Mouse (Mus musculus) embryo, embryonic 10.5 days (tissue): ENCODE data around the gene Chrm3.
"Not testable (repeated sequence)": the region's sequence is repeated elsewhere in the genome, so short reads cannot be mapped to it uniquely, and the experiment has no call there.

Experiments used
- DNase-seq: peaks from one replicate; pipeline ENCODE4 v3.0.0-alpha.2; 2015; ENCODE audit warnings: low spot score

The Chrm3 gene

DNA sequence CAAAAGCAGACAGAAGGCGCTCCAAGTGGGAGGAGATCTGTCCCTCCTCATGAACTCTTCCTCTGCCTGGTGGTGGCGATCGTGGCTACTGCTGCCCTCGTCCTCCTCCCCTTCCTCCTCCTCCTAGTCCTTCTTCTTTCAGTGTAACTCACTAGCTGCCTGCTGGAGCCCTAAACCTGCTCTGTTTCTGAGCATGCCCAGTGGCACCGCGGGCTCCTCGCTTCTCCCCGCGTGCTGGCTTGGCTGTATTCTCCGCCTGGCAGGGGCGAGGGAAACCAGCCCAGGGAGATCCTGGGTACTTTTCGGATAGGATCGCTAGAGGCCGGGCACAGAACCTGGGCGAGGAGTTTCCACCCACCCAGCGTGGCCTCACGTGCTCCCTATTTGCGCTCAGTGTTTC, at the start of gene Chrm3:
Gene Chrm3, minus strand, starts transcription at position 71 of the 400 bp plus-strand sequence.
- DNase-seq: peak; percentile 72

DNA sequence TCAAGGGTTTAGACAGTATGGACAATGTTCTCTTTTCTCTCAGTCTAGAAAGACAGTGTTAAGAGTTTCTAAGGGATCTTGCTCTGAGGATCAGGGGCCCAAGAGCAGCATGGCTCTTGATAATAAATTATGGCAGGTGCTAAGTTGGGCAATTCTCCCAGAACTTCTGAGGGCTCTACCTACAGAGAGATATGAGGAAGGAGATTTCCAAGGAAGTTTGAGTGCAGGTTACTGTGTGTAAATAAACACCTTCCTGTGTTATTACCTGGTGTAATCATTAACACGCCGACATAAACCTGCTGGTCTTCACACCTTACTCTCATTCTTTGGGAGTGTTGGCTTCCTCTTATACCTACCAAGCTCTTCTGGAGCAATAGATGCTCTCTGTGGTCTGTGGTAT, 33.7 kb upstream of the Chrm3 start:
- DNase-seq: no peak

DNA sequence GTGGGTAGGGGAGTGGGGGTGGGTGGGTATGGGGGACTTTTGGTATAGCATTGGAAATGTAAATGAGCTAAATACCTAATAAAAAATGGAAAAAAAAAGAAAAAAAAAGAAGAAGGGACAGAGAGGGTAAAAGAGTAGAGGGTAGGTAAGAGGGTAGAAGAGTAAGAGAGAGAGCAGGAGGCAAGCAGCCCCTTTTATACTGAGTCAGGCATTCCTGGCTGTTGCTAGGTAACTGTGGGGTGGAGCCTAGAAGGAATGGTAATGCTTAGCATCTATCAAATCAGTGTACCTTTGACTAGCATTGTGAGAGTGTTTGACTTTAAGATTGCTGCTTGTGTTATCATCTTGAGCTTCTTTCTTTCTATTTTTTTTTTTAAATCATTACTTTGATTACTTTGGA, 14.8 kb upstream of the Chrm3 start:
- not testable (repeated sequence) for DNase-seq

DNA sequence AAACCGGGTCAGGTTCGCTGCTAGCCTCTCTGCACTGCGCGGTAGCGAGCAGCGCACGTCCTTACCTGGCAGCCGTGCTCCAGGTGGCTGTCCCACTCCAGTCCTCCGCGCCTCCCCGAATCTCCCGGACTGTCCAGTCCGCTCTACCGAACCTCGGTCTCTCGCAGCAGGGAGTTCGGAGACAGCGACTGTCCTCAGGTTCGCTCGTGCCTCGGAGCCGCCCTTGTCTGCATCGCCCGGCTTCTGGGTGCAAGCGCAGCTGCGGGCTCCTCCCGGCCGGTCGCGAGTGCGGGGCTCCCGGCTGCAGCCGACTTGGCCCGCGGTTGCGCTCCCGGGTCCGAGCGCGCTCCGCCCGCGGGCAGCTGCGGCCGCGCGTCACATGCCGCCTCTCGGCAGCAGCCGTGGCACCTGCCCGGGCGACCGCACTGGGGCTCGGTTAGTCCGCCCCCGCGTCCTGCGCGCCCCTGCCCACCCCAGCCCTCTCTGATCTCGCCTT, 400 bp downstream of the Chrm3 start:
- DNase-seq: peak; percentile 37

DNA sequence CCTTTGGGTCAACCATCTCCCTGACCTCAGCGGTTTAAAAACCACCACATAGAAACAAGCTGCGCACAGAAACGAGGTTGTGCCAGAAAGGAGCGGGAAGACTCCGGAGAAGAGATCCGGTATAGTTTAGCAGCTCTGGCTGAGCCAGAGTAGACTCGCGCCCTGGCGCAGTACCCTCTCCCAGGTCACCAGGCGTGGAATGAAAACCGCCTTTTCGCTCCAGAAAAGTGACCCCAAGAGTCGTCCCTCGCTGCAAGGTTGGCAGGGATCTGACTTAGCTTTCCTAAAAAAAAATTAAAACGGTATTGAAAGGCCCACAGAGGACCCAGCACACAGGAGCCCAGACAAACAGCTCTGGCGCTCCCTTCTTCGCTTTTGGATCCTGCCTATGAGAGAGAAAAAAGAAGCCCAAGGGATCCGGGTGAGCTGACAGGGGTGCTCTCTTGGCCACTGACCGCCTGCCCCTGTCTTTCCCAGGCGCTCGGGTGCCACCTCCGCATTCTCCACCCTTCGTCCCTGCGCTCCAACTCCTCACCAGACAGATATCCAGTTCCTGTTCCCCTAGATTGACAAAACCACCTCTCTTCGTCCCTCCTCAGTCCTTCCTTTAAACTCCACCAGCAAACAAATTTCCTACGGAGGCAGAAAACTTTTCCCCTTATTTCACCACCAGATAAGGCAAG, 990 bp downstream of the Chrm3 start:
- DNase-seq: peak; percentile 37

DNA sequence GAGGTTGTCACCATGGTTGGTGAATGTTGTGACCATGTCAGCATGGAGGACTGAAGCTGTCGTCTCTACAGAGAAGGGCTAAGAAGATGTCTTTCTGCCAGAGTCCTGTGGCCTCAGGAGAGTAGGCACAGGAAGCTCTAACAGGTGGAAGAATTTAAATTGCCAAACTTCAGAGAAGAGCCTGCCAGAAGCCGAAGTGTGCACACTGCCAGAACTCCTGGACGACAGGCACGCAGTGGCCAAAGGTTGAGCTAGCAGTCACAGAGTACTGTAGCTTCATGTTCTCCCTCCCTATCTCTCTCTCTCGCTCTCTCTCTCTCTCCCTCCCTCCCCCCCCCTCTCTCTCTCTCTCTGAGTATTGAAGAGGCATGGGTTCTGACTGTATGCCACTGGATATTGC, 4.9 kb downstream of the Chrm3 start:
- no peak for DNase-seq

DNA sequence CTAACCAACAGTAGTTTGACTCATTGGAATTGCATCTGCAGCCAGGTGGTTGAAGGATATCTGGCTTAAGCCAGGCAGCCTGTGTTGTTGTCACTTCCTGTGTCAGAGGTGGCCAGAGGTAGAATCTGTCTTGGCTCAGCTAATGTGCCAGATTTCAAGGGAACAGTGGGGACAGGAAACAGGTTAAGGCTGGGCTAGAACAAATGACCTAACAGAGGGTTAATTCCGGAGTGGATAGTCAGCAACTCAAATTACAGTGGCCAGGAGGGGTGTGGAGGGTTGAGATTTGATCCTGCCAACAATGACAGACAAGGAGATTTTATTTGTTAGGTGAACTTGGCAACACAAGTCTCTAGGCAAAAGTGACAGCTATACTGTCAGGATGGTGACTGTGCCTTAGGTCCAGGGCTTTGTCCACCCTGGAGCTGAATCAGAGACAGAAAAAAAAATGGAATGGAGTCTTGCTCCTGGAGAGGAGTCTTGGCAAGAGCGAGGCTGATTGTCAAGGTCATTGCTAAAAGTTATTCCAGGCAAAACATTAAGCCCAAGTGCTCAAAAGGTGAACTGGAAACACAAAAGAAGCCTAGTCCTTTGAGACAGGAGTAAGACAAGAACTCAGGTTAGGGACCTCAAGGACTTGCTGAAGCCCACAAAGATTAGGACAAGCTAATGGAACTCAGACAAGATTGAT, 5.6 kb downstream of the Chrm3 start:
- DNase-seq: no peak

DNA sequence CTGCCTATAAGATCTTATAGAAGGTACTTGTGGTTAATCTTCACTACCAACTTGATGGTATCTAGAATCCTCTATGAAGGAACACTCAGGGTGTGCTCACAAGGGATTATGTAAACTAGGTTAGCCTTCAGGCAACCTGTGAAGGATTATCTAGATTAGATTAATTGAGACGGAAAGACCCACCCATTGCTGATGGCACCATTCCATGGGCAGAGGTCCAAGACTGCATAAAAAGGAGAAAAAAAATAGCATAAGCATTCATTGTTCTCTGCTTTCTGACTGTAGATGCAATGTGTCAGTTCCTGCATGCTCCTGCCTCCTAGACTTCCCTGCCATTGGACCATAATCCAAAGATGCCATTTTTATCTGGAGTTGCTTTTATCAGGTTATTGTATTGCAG, 8.5 kb downstream of the Chrm3 start:
- DNase-seq: no peak

DNA sequence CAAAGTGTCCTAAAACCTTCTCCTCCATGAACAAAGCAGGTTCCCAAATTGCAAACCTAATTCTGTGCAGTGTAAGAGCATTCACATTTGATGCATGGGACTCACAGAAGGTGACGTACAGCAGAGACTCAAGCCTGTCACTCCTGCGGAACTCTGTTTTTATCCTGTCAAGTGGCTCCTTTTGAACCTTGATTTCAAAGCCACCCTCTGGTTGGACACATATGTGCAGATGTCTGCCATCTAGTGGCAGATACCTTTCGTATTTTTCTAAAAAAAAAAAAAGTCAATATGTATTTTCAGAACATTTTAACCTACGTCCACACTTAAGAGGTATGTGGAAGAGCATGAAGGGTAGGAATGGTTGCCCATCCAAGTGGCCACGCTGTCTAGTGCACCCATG, 16.3 kb downstream of the Chrm3 start:
- DNase-seq: peak; percentile 3

DNA sequence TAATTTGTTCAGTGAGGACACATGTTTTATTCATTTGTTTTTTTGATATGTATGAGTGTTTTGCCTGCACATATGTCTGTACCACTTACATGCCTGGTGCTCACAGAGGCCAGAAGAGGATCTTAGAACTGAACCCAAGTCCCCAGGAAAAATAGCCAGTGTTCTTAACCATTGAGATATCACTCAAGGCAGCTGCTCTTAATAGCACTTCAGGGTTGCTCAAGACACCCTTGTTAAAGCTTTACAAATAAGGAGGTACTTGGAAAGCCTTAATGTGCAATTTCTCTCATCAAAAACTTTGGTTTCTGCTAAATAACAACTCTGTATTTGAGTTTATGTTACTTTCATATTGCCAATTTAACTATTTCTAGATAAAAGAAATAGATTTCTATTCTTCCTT, 25.1 kb downstream of the Chrm3 start:
- DNase-seq: no peak

DNA sequence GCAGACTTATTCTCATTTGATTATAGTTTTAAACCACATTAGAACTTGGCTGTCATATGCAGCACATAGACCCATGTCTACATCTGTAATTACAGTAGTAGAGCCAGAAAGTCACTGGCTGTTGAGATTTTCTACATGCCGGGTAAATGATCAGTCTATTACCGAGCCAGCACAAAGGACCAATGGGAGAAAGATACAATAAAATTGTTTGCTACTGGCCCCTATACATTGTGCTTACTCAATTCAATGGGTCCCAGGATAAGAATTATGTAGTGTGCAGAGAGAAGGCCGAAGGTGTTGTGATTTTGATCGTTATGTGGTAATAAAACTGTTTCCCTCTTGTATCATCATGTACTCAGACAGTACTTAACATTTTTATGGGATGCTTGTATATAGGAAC, 27.9 kb downstream of the Chrm3 start:
- no peak for DNase-seq

DNA sequence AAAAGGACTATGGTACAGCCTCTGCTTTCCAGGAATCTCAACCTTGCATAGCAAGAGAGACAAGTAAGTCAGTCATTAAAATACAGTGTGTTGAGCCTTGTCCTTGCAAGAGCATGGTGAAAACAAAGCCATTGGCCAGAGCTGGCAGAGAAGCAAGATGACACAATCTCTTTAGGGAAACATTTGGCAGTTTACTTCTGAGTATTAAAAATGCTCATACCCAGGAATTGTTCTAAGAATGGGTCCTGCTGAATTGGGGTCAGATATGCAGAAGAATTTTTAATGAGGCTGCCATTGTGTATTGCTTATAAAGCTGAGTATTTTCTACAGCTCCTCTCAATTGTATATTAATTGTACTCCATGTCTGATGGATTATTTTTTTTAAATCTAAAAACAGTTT, 50.8 kb downstream of the Chrm3 start:
- DNase-seq: no peak

DNA sequence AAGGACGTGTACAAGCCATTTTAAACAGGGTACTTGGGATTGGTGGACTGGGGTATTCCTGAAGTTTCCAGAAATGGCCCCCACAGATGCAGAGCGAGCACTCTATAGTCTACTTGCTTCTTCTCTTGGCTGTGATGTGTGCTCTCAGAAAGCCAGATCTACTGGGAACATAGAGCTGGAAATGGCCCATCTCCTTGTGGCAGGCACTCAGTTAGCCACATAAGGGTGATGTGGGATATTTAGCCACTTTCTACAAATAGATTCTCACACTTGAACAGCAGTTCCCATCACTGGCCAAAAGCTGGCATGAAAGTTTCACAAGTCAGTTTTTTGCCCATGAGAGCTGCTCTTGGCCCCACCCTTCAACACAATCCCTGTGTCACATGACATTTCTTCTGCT, 65.5 kb downstream of the Chrm3 start:
- DNase-seq: no peak

DNA sequence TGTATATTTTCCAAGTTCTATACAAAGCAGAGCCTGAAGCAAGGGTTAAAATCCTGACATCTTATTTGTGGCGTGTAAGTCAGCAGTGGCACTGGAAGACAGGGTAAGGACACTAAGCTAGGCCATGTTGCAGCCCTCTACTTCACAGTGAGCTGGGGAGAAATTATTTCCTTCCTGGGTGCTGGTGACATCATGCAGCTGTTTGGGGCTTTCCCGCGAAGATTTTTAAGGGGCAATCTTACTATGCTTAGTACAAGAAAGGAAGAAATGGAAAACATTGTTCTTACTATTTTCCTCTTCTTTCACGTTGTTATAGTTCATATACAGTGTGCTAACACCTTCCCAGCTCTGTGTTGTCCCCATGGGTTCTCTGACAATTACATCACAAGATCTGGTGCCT, 76.3 kb downstream of the Chrm3 start:
- no peak for DNase-seq

DNA sequence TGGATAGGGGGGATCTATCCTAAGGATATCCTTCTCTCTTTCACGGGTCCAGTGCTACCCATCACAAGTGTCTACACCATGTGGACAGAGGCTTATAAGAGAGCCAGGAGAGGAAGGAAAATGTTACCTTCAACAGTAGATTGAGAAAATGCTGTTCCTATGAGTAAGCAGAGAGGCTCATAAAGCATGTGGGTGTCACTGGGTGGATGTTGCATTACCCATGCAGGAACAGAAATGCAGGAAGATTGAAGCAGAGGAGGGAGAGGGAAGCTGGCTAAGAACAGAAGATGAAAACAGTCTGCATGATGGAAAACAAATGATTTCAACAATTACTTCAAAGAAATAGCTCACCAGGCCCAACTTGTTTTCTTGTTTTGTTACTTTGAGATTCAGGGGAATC, 85.7 kb downstream of the Chrm3 start:
- DNase-seq: no peak

DNA sequence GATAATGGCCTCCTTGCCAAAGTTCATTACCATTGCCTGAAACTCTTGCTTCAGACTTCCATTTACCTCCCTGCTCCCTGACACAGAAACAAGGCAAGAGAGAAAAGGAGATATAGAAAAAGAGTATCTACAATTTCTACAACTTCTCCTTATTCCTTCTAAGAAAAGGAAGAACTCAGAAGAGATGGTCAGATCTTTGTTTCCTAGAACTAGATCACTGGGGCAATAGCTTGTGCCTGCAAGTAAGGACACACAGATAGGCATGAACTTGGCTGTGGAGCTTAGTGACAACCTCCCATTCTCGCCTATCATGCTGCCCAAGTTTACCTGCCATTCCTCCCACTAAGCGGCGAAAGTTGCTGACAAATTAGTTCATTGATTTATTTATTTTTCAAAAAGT, 96.9 kb downstream of the Chrm3 start:
- DNase-seq: no peak

DNA sequence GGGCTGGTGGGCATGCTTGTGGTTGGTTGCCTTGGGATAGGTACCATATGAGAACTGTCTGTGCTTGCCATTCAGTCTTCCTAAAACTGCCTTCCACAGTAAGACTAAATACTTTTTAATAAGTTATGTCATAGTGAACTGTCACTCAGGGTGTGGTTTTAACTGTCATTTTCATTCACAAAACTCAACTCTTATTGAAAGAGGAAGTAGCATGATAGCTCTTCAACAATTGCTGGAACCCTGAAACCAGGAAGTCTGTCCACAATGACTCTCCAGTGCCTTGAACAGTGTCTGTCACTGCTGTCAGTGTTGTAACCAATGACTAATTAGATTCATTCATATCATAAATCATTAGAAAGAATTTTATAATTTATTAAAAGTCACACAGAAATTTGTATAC, 107.6 kb downstream of the Chrm3 start:
- DNase-seq: no peak

DNA sequence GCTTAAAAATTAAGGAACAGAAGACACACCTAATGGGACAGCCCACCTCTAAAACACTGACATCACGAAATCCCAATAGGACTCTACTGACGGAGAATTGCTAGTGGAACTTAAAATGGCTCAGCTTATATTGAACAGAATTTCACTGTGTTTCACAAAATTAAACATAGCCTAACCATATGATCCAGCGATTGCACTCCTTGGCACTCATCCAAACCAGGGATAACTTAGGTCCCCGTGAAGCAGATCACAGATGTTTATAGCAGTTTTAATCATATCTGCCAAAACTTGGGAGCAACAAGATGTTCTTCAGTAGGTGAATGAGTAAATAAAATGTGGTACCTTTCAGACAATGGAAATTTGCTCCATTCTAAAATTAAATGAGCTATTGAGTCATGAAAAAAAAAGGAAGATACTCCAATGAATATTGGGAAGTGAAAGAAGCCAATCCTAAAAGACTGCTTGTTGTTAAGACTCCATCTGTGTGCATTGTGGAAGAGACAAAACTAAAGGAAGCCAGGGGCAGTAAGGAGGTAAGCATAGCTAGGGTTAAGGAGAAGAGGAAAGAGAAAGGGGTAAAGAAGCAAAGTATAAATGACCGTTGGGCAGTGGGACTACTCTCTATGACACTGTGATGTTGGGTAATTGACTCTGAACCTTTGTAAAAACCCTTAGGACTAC, 109.0 kb downstream of the Chrm3 start:
- no peak for DNase-seq

DNA sequence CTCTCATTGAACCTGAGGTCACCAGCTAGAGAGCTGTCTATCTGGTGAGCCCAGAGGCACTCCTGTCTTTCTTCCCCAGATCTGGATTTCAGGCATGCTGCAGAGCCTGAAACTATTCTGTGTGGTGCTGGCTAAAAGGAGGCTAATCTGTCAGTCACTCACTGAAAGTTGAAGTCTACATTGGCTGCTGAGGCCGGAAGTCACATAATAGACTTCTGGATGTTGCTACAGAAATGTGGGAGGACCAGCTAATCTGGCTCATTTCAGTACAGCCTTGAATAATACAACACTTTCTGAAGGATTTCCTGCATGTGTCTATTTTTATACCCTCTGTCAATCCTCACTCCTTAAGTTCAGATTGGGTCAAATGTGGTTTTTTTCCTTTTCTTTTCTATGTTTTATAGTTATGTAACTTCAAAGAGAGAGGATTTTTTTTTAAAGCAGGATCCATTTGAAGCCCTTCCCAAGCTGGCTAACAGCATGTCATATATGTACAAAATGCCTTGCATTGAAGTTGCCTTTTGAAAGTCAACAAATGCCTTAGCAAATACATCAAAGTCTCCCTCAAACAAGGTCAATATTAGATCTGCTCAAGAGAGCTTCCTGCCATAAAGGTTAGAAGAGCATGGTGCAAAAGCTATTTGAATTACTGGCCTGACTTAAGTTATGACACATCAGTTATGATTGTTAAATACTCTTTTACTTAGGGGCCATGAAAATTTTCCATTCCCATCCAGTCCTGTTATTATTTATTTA, 116.2 kb downstream of the Chrm3 start:
- no peak for DNase-seq

DNA sequence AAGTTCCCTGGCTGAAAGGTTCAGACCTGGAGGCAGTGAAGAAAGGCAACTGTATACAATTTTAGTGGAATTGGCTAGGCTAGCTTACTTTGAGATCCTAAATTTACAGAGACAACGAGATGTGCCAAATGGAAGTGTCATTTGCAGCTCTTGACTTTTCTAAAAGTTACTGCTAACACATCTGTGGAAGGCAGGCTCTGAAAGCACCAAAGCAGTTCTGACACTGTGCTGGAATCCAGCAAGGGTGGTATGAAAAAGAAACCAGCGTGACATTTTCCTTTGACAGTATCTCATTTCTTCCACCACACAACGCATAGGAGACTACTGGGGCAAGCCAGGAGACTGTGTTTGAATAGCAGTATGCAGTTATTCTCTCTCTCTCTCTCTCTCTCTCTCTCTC, 120.4 kb downstream of the Chrm3 start:
- no peak for DNase-seq

DNA sequence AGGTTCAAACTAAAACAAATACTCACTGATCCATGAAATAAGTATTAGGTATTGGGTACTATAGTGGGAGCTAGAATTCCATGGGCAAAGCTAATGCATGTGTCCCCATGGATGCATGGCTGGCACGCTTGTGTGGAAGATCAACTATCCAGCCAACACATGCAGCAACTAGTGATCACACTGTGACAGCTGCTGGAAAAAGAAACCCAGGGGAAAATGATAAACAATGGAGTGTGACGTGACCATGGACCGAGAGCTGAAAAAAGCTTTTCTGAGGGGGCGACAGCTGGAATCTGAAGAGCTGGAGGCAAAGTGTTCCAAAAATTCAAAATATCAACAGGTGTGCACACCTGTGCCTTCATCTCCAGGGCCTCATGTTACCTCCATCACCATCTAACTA, 120.8 kb downstream of the Chrm3 start:
- DNase-seq: no peak

DNA sequence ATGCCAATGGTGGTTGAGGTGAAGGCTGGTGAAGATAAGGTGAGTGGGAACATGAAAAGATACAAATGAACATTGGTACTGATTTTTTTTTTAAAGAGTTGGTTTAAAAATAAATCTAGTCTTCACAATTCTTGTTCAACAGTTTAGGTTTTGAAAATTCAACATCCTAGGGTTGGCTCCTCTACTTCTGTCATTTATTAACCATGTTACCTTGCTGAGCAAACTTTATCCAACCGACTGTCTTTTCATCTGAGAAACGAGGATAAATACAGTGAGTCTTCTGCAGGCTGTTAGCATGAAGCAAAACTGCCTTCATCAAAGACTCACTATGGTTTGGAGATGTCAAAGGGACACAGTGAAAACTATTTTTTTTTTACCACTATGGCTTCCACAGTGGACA, 123.0 kb downstream of the Chrm3 start:
- DNase-seq: no peak

DNA sequence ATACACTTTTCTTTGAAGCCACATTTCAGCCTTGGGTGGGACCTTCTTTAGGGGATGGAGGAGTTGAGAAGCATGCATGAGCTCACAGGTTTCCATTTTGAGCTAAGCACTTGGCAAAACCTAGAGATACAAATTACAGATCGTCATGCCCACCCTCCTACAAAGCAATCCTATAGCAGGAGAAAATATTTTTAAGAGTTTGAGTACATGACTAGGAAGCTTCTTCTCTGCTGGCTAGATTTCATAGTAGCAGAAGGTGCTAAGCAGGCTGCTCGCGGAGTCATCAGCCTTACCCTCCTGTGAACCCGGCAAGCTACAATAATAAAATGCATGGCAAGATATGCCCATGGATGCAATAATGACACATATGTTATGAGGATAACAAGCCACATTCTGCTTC, 124.4 kb downstream of the Chrm3 start:
- no peak for DNase-seq
